Mouse (Mus musculus) mesoderm, embryonic 11.5 days (tissue): ENCODE data around the gene Ikbke.

Experiments
- DNase-seq: peaks from one replicate; pipeline ENCODE4 v3.0.0-alpha.2; 2012; ENCODE audit warnings: low read depth, low spot score

Ikbke gene

GRCm38 (mm10) chr1:131239576-131240193 lies 39.7 kb downstream of the Ikbke start:
- DNase-seq: no peak

GRCm38 (mm10) chr1:131238931-131239381 lies 40.5 kb downstream of the Ikbke start:
- DNase-seq: no peak

- DNase-seq: no peak
Observed at GRCm38 (mm10) chr1:131236077-131236476, 43.3 kb downstream of the Ikbke start.

GRCm38 (mm10) chr1:131233527-131233926 lies 45.9 kb downstream of the Ikbke start:
- no peak for DNase-seq

GRCm38 (mm10) chr1:131228659-131229058 lies 50.7 kb downstream of the Ikbke start:
- DNase-seq: no peak

- peak; percentile 16 for DNase-seq
Observed at GRCm38 (mm10) chr1:131228225-131228624, 51.2 kb downstream of the Ikbke start.

- DNase-seq: peak; percentile 12
Observed at GRCm38 (mm10) chr1:131224848-131225471, 54.4 kb downstream of the Ikbke start.

- DNase-seq: no peak
Observed at GRCm38 (mm10) chr1:131223345-131223744, 56.1 kb downstream of the Ikbke start.

- DNase-seq: no peak
Observed at GRCm38 (mm10) chr1:131221822-131222590, 57.4 kb downstream of the Ikbke start.

- DNase-seq: no peak
Observed at GRCm38 (mm10) chr1:131218933-131219332, 60.5 kb downstream of the Ikbke start.

- DNase-seq: no peak
Observed at GRCm38 (mm10) chr1:131213361-131213760, 66.0 kb downstream of the Ikbke start.

- no peak for DNase-seq
Observed at GRCm38 (mm10) chr1:131212956-131213355, 66.5 kb downstream of the Ikbke start.

- no peak for DNase-seq
Observed at GRCm38 (mm10) chr1:131211655-131212054, 67.8 kb downstream of the Ikbke start.

GRCm38 (mm10) chr1:131209971-131210426 lies 69.4 kb downstream of the Ikbke start:
- no peak for DNase-seq

- DNase-seq: no peak
Observed at GRCm38 (mm10) chr1:131208800-131209199, 70.6 kb downstream of the Ikbke start.

- no peak for DNase-seq
Observed at GRCm38 (mm10) chr1:131208081-131208480, 71.3 kb downstream of the Ikbke start.

- DNase-seq: peak; percentile 60
Observed at GRCm38 (mm10) chr1:131207531-131207930, 71.9 kb downstream of the Ikbke start.

GRCm38 (mm10) chr1:131206342-131206741 lies 73.1 kb downstream of the Ikbke start:
- no peak for DNase-seq

GRCm38 (mm10) chr1:131204461-131204860 lies 74.9 kb downstream of the Ikbke start:
- no peak for DNase-seq
